ENCODE assay signal across 9 mouse cellular contexts in genomic region chr11:98769007-98769954, GRCm38 (mm10). TPM values are rescaled to one million over a fixed set of nuclear protein-coding genes. Genes with fewer than 3 reads are reported as not detected.
DNase-seq lines count a peak whose midpoint lies in the region; ATAC-seq and TF ChIP-seq lines count a peak whose summit lies in the region.
"Had no signal": no experiment of that assay in that cellular context is flagged by ENCODE, and none has a peak within 500 bp of the region (broad histone marks: within the 10 kb centered on the region; RNA-seq: fewer than 3 reads in every experiment).

No protein-coding gene starts in this region.

- H3K27me3 ChIP-seq in heart, embryonic 15.5 days: no peaks in the 10 kb centered on the region
- H3K27me3 ChIP-seq in neural tube, embryonic 13.5 days: no peaks in the 10 kb centered on the region

- H3K9ac ChIP-seq in heart, embryonic 15.5 days: peak overlapping the region; percentile 0; the same call in 1 of the 2 replicates
- peak overlapping the region; percentile 62 for H3K9ac ChIP-seq in neural tube, embryonic 13.5 days

- peaks cover 97% of the 10 kb centered on the region for H3K4me1 ChIP-seq in heart, embryonic 15.5 days (replicated peaks)
- H3K4me1 ChIP-seq in neural tube, embryonic 13.5 days (replicated peaks): peaks cover 71% of the 10 kb centered on the region

- ATAC-seq in heart, embryonic 15.5 days (replicated peaks; ENCODE audit: insufficient number of reproducible peaks, insufficient read depth, low FRiP score, low read depth): no peak
- no peak for ATAC-seq in neural tube, embryonic 13.5 days (ENCODE audit: low read depth)
- ATAC-seq in monocyte, adult 5-6 weeks (replicated peaks; ENCODE audit: insufficient number of reproducible peaks, low FRiP score, low TSS enrichment, poor library complexity, severe bottlenecking): no peak

- 64% methylated on average over 25 of the region's 25 CpGs for WGBS in heart, embryonic 15.5 days
- WGBS in neural tube, embryonic 13.5 days: 88% methylated on average over 25 of the region's 25 CpGs

- intact Hi-C loops in left cerebral cortex, adult 2 months (cut with DNase I): no loop called here
- intact Hi-C loops in left cerebral cortex, postnatal 36 days (cut with DNase I): no loop called here

- H3K4me2 ChIP-seq in heart, embryonic 15.5 days: peak overlapping the region; percentile 61
- peak overlapping the region; percentile 41 for H3K4me2 ChIP-seq in neural tube, embryonic 13.5 days

- no peaks in the 10 kb centered on the region for H3K9me3 ChIP-seq in heart, embryonic 15.5 days (replicated peaks)
- H3K9me3 ChIP-seq in neural tube, embryonic 13.5 days: no peaks in the 10 kb centered on the region

- H3K27ac ChIP-seq in left cerebral cortex, adult 2 months: peak overlapping the region; percentile 83
- H3K27ac ChIP-seq in heart, embryonic 15.5 days: peak overlapping the region; percentile 95
- H3K27ac ChIP-seq in neural tube, embryonic 13.5 days (replicated peaks): peak overlapping the region; percentile 86

- H3K36me3 ChIP-seq in heart, embryonic 15.5 days: peaks cover 30% of the 10 kb centered on the region
- H3K36me3 ChIP-seq in neural tube, embryonic 13.5 days: peaks cover 53% of the 10 kb centered on the region

- H3K4me3 ChIP-seq in left cerebral cortex, adult 2 months: no peak overlapping the region
- H3K4me3 ChIP-seq in heart, embryonic 15.5 days: no peak overlapping the region
- H3K4me3 ChIP-seq in neural tube, embryonic 13.5 days: no peak overlapping the region

- TF ChIP-seq CTCF in left cerebral cortex, adult 2 months (IDR thresholded peaks at IDR 0.05): no peak

- peak; percentile 14 for DNase-seq in adrenal gland, postnatal 14 days
- DNase-seq in adrenal gland, adult 8-10 months: no peak
- DNase-seq in left cerebral cortex, adult 2 months (ENCODE audit: extremely low spot score in 1 of 2, low spot score in 2 of 2): peak; percentile 19 to 31
- no peak for DNase-seq in left cerebral cortex, postnatal 36 days (ENCODE audit: low spot score in 2 of 2)
- DNase-seq in left cerebral cortex, adult 9 months (ENCODE audit: low spot score in 2 of 2): no peak
- DNase-seq: spleen, adult 18-20 months had no signal

RNA-seq across cellular contexts. Expression of gene Nr1d1, which starts 5.9 kb away (rescaled TPM):
- total RNA-seq in adrenal gland, postnatal 14 days (2021): 32.9 and 51.0 TPM in 2 replicates
- 100 to 1,000 TPM; 140 to 286 (median 201) TPM for total RNA-seq in adrenal gland, adult 8-10 months (2022)
- 100 to 1,000 TPM in 1 of 2 experiments, 10 to 100 TPM in 1; 91.9 to 153 TPM for total RNA-seq in left cerebral cortex, adult 2 months (2021)
- 100 to 1,000 TPM; 117 to 141 TPM for total RNA-seq in left cerebral cortex, postnatal 36 days (2021)
- 7.0 and 7.5 TPM in 2 replicates for polyA plus RNA-seq in heart, embryonic 15.5 days (2015; fragmentation: Nextera tagmentation; extraction: Ambion mirVana)
- 3.4 and 3.6 TPM in 2 replicates for polyA plus RNA-seq in neural tube, embryonic 13.5 days (2015; fragmentation: Nextera tagmentation; extraction: Ambion mirVana)
- total RNA-seq in monocyte, adult 5-6 weeks (2017): 0.68 to 4.7 TPM (median 1.9 TPM) in 3 replicates

RNA-seq across cellular contexts. Expression of gene Msl1, which starts 26.0 kb away (rescaled TPM):
- 88.5 and 88.7 TPM in 2 replicates for total RNA-seq in adrenal gland, postnatal 14 days (2021)
- 10 to 100 TPM; 93.5 to 98.5 (median 93.7) TPM for total RNA-seq in adrenal gland, adult 8-10 months (2022)
- total RNA-seq in left cerebral cortex, adult 2 months (2021): 100 to 1,000 TPM; 178 to 192 TPM
- total RNA-seq in left cerebral cortex, postnatal 36 days (2021): 100 to 1,000 TPM; 169 to 193 TPM
- 15.5 and 17.2 TPM in 2 replicates for polyA plus RNA-seq in heart, embryonic 15.5 days (2015; fragmentation: Nextera tagmentation; extraction: Ambion mirVana)
- 31.5 and 33.2 TPM in 2 replicates for polyA plus RNA-seq in neural tube, embryonic 13.5 days (2015; fragmentation: Nextera tagmentation; extraction: Ambion mirVana)
- 108 to 125 TPM (median 112 TPM) in 3 replicates for total RNA-seq in monocyte, adult 5-6 weeks (2017)

RNA-seq across cellular contexts. Expression of gene Thra, which starts 28.8 kb away (rescaled TPM):
- total RNA-seq in adrenal gland, postnatal 14 days (2021): 106 and 124 TPM in 2 replicates
- total RNA-seq in adrenal gland, adult 8-10 months (2022): 100 to 1,000 TPM in 1 of 4 experiments, 10 to 100 TPM in 3; 67.1 to 111 (median 82.9) TPM
- total RNA-seq in left cerebral cortex, adult 2 months (2021): 100 to 1,000 TPM; 730 to 768 TPM
- 100 to 1,000 TPM; 718 to 779 TPM for total RNA-seq in left cerebral cortex, postnatal 36 days (2021)
- 34.8 and 39.5 TPM in 2 replicates for polyA plus RNA-seq in heart, embryonic 15.5 days (2015; fragmentation: Nextera tagmentation; extraction: Ambion mirVana)
- 89.5 and 94.4 TPM in 2 replicates for polyA plus RNA-seq in neural tube, embryonic 13.5 days (2015; fragmentation: Nextera tagmentation; extraction: Ambion mirVana)
- 3.4 to 5.4 TPM (median 4.3 TPM) in 3 replicates for total RNA-seq in monocyte, adult 5-6 weeks (2017)

RNA-seq across cellular contexts. Expression of gene Casc3, which starts 35.4 kb away (rescaled TPM):
- 37.8 and 38.8 TPM in 2 replicates for total RNA-seq in adrenal gland, postnatal 14 days (2021)
- total RNA-seq in adrenal gland, adult 8-10 months (2022): 10 to 100 TPM; 34.3 to 47.2 (median 41.6) TPM
- total RNA-seq in left cerebral cortex, adult 2 months (2021): 10 to 100 TPM; 53.0 to 57.6 TPM
- 10 to 100 TPM; 46.7 to 63.5 TPM for total RNA-seq in left cerebral cortex, postnatal 36 days (2021)
- polyA plus RNA-seq in heart, embryonic 15.5 days (2015; fragmentation: Nextera tagmentation; extraction: Ambion mirVana): 21.3 and 27.6 TPM in 2 replicates
- 55.1 and 57.7 TPM in 2 replicates for polyA plus RNA-seq in neural tube, embryonic 13.5 days (2015; fragmentation: Nextera tagmentation; extraction: Ambion mirVana)
- 47.5 to 51.5 TPM (median 49.5 TPM) in 3 replicates for total RNA-seq in monocyte, adult 5-6 weeks (2017)

RNA-seq across cellular contexts. Expression of gene Med24, which starts 40.0 kb away (rescaled TPM):
- 47.4 and 55.5 TPM in 2 replicates for total RNA-seq in adrenal gland, postnatal 14 days (2021)
- 10 to 100 TPM; 47.7 to 63.3 (median 55.7) TPM for total RNA-seq in adrenal gland, adult 8-10 months (2022)
- 100 to 1,000 TPM; 126 to 134 TPM for total RNA-seq in left cerebral cortex, adult 2 months (2021)
- total RNA-seq in left cerebral cortex, postnatal 36 days (2021): 100 to 1,000 TPM; 123 to 133 TPM
- polyA plus RNA-seq in heart, embryonic 15.5 days (2015; fragmentation: Nextera tagmentation; extraction: Ambion mirVana): 33.5 and 43.0 TPM in 2 replicates
- polyA plus RNA-seq in neural tube, embryonic 13.5 days (2015; fragmentation: Nextera tagmentation; extraction: Ambion mirVana): 62.3 and 69.1 TPM in 2 replicates
- 10.9 to 25.7 TPM (median 22.4 TPM) in 3 replicates for total RNA-seq in monocyte, adult 5-6 weeks (2017)

Comparison
In these comparisons a context has a peak if more than half of its experiments do, and no peak if none do; other contexts are left out.
1. DNase-seq: peak in adrenal gland, postnatal 14 days (single experiment) and left cerebral cortex, adult 2 months (2 of 2); none in adrenal gland, adult 8-10 months (single experiment), left cerebral cortex, postnatal 36 days (0 of 2) and left cerebral cortex, adult 9 months (0 of 2).
2. RNA of gene Thra, which starts 28.8 kb away (total RNA-seq): 718 to 779 TPM in left cerebral cortex, postnatal 36 days, 730 to 768 TPM in left cerebral cortex, adult 2 months, 106 to 124 TPM in adrenal gland, postnatal 14 days and 67.1 to 111 TPM in adrenal gland, adult 8-10 months; 3.4 to 5.4 TPM in monocyte, adult 5-6 weeks; every median in the first group is over 10 times any median in the second.
3. Peak in every context shown above with its lines, with median percentiles within 50 percentile points of each other: H3K27ac ChIP-seq.